ENCODE assay signal across 10 mouse cellular contexts in genomic region chr11:69557381-69557958, GRCm38 (mm10). TPM values are rescaled to one million over a fixed set of nuclear protein-coding genes. Genes with fewer than 3 reads are reported as not detected.
DNase-seq lines count a peak whose midpoint lies in the region; ATAC-seq and TF ChIP-seq lines count a peak whose summit lies in the region.
"Had no signal": no experiment of that assay in that cellular context is flagged by ENCODE, and none has a peak within 500 bp of the region (broad histone marks: within the 10 kb centered on the region; RNA-seq: fewer than 3 reads in every experiment).

No protein-coding gene starts in this region.

- H3K36me3 ChIP-seq in kidney, embryonic 15.5 days, result peaks cover 11% of the 10 kb centered on the region
- H3K36me3 ChIP-seq in hindbrain, embryonic 14.5 days (replicated peaks; ENCODE audit: control insufficient read depth, insufficient read depth), result peaks cover 13% of the 10 kb centered on the region
- peaks cover 23% of the 10 kb centered on the region for H3K36me3 ChIP-seq in midbrain, postnatal 0 days (ENCODE audit: insufficient read depth, low read length)
- peaks cover 5% of the 10 kb centered on the region for H3K36me3 ChIP-seq in kidney, embryonic 16.5 days (ENCODE audit: insufficient read depth, low read length)

- H3K9me3 ChIP-seq in kidney, embryonic 15.5 days (replicated peaks), result no peaks in the 10 kb centered on the region
- no peaks in the 10 kb centered on the region for H3K9me3 ChIP-seq in hindbrain, embryonic 14.5 days (ENCODE audit: control insufficient read depth, low read length)
- H3K9me3 ChIP-seq in midbrain, postnatal 0 days (ENCODE audit: low read length), result no peaks in the 10 kb centered on the region
- H3K9me3 ChIP-seq in kidney, embryonic 16.5 days (ENCODE audit: low read length), result no peaks in the 10 kb centered on the region
- H3K9me3 ChIP-seq: stomach, embryonic 15.5 days had no signal

- peak overlapping the region; percentile 13; the same call in 1 of the 2 replicates for H3K4me2 ChIP-seq in kidney, embryonic 15.5 days
- H3K4me2 ChIP-seq in hindbrain, embryonic 14.5 days (replicated peaks), result peak overlapping the region; percentile 65
- peak overlapping the region; percentile 83 for H3K4me2 ChIP-seq in midbrain, postnatal 0 days (ENCODE audit: low read depth, low read length, poor library complexity, severe bottlenecking)
- H3K4me2 ChIP-seq in kidney, embryonic 16.5 days (replicated peaks; ENCODE audit: low read depth, low read length), result no peak overlapping the region
- H3K4me2 ChIP-seq: stomach, embryonic 15.5 days had no signal

- no peak overlapping the region for H3K27ac ChIP-seq in kidney, embryonic 15.5 days
- peak overlapping the region; percentile 72 for H3K27ac ChIP-seq in hindbrain, embryonic 14.5 days
- peak overlapping the region; percentile 65 for H3K27ac ChIP-seq in midbrain, postnatal 0 days (ENCODE audit: low read depth, low read length)
- no peak overlapping the region for H3K27ac ChIP-seq in kidney, embryonic 16.5 days (ENCODE audit: low read length)
- H3K27ac ChIP-seq: stomach, embryonic 15.5 days had no signal

- no peak for TF ChIP-seq CTCF in midbrain, postnatal 0 days (IDR thresholded peaks at IDR 0.05)

- peaks cover 7% of the 10 kb centered on the region for H3K27me3 ChIP-seq in kidney, embryonic 15.5 days
- no peaks in the 10 kb centered on the region for H3K27me3 ChIP-seq in hindbrain, embryonic 14.5 days (ENCODE audit: control insufficient read depth, insufficient read depth, low read length)
- H3K27me3 ChIP-seq in midbrain, postnatal 0 days (ENCODE audit: insufficient read depth, low read length), result no peaks in the 10 kb centered on the region
- H3K27me3 ChIP-seq in kidney, embryonic 16.5 days (ENCODE audit: insufficient read depth, low read length), result no peaks in the 10 kb centered on the region

- ATAC-seq in kidney, embryonic 15.5 days (replicated peaks; ENCODE audit: low FRiP score), result no peak
- ATAC-seq in hindbrain, embryonic 14.5 days (ENCODE audit: low FRiP score), result no peak
- no peak for ATAC-seq in midbrain, postnatal 0 days (ENCODE audit: low FRiP score)
- no peak for ATAC-seq in kidney, embryonic 16.5 days (ENCODE audit: low FRiP score, low TSS enrichment)

- 0 out of 2 replicates have a peak overlapping the region, but pooled peaks have one; percentile 1 for H3K4me3 ChIP-seq in kidney, embryonic 15.5 days (replicated peaks)
- peak overlapping the region; percentile 73 for H3K4me3 ChIP-seq in hindbrain, embryonic 14.5 days (replicated peaks; ENCODE audit: low read length)
- H3K4me3 ChIP-seq in midbrain, postnatal 0 days (ENCODE audit: low read depth, low read length), result peak overlapping the region; percentile 91
- no peak overlapping the region for H3K4me3 ChIP-seq in kidney, embryonic 16.5 days (ENCODE audit: low read length)
- H3K4me3 ChIP-seq: megakaryocyte, embryonic 14.5 days; stomach, embryonic 15.5 days had no signal

- DNase-seq in kidney, adult 18-20 months, result no peak
- DNase-seq in embryo, embryonic 9.5 days (ENCODE audit: extremely low spot score), result peak; percentile 52
- peak; percentile 81 for DNase-seq in hindbrain, embryonic 14.5 days (ENCODE audit: low spot score)
- DNase-seq in midbrain, postnatal 0 days (ENCODE audit: low spot score), result peak; percentile 83
- no peak for DNase-seq in kidney, adult 8-10 months
- no peak for DNase-seq in spleen, postnatal 4 days (ENCODE audit: low spot score in 2 of 2)

- H3K4me1 ChIP-seq in kidney, embryonic 15.5 days, result peaks cover 61% of the 10 kb centered on the region
- H3K4me1 ChIP-seq in hindbrain, embryonic 14.5 days (replicated peaks; ENCODE audit: control insufficient read depth, insufficient read depth, low read length), result peaks cover 68% of the 10 kb centered on the region
- peaks cover 51% of the 10 kb centered on the region for H3K4me1 ChIP-seq in midbrain, postnatal 0 days (ENCODE audit: insufficient read depth, low read length)
- peaks cover 28% of the 10 kb centered on the region for H3K4me1 ChIP-seq in kidney, embryonic 16.5 days (ENCODE audit: insufficient read depth, low read length)

- 40% methylated on average over 14 of the region's 14 CpGs for WGBS in kidney, embryonic 15.5 days
- WGBS in hindbrain, embryonic 14.5 days, result 5% methylated on average over 14 of the region's 14 CpGs
- WGBS in midbrain, postnatal 0 days, result 8% methylated on average over 14 of the region's 14 CpGs
- 36% methylated on average over 14 of the region's 14 CpGs for WGBS in kidney, embryonic 16.5 days

- H3K9ac ChIP-seq in kidney, embryonic 15.5 days, result no peak overlapping the region
- H3K9ac ChIP-seq in hindbrain, embryonic 14.5 days, result peak overlapping the region; percentile 93
- peak overlapping the region; percentile 61 for H3K9ac ChIP-seq in midbrain, postnatal 0 days (replicated peaks; ENCODE audit: low read length, poor library complexity, severe bottlenecking)
- no peak overlapping the region for H3K9ac ChIP-seq in kidney, embryonic 16.5 days (replicated peaks; ENCODE audit: low read length)
- H3K9ac ChIP-seq: stomach, embryonic 15.5 days had no signal

RNA-seq across cellular contexts. Expression of gene Efnb3, which starts 2.5 kb away (rescaled TPM):
- polyA plus RNA-seq in kidney, embryonic 15.5 days (2015; fragmentation: Nextera tagmentation; extraction: Ambion mirVana), result 11.9 and 14.3 TPM in 2 replicates
- polyA plus RNA-seq in hindbrain, embryonic 14.5 days (2014; fragmentation: Nextera tagmentation; extraction: Ambion mirVana), result 39.9 and 40.8 TPM in 2 replicates
- total RNA-seq in midbrain, postnatal 0 days (2014; rRNA removed), result 145 and 155 TPM in 2 replicates
- polyA plus RNA-seq in midbrain, postnatal 0 days (2015; fragmentation: Nextera tagmentation; extraction: Ambion mirVana), result 151 and 166 TPM in 2 replicates
- polyA plus RNA-seq in kidney, embryonic 16.5 days (2015; fragmentation: Nextera tagmentation; extraction: Ambion mirVana), result 11.8 and 12.6 TPM in 2 replicates

RNA-seq across cellular contexts. Expression of gene Dnah2, which starts 8.6 kb away (rescaled TPM):
- polyA plus RNA-seq in kidney, embryonic 15.5 days (2015; fragmentation: Nextera tagmentation; extraction: Ambion mirVana), result 0.73 and 0.87 TPM in 2 replicates
- polyA plus RNA-seq in hindbrain, embryonic 14.5 days (2014; fragmentation: Nextera tagmentation; extraction: Ambion mirVana), result 4.8 and 4.9 TPM in 2 replicates
- total RNA-seq in midbrain, postnatal 0 days (2014; rRNA removed), result 9.5 and 12.5 TPM in 2 replicates
- 3.9 and 4.1 TPM in 2 replicates for polyA plus RNA-seq in midbrain, postnatal 0 days (2015; fragmentation: Nextera tagmentation; extraction: Ambion mirVana)
- 0.69 and 0.90 TPM in 2 replicates for polyA plus RNA-seq in kidney, embryonic 16.5 days (2015; fragmentation: Nextera tagmentation; extraction: Ambion mirVana)

RNA-seq across cellular contexts. Expression of gene Wrap53, which starts 22.6 kb away (rescaled TPM):
- 26.6 and 27.9 TPM in 2 replicates for polyA plus RNA-seq in kidney, embryonic 15.5 days (2015; fragmentation: Nextera tagmentation; extraction: Ambion mirVana)
- polyA plus RNA-seq in hindbrain, embryonic 14.5 days (2014; fragmentation: Nextera tagmentation; extraction: Ambion mirVana), result 15.6 and 16.8 TPM in 2 replicates
- 15.7 and 16.8 TPM in 2 replicates for total RNA-seq in midbrain, postnatal 0 days (2014; rRNA removed)
- polyA plus RNA-seq in midbrain, postnatal 0 days (2015; fragmentation: Nextera tagmentation; extraction: Ambion mirVana), result 12.6 and 14.2 TPM in 2 replicates
- polyA plus RNA-seq in kidney, embryonic 16.5 days (2015; fragmentation: Nextera tagmentation; extraction: Ambion mirVana), result 29.3 and 30.3 TPM in 2 replicates

RNA-seq across cellular contexts. Expression of gene Trp53, which starts 22.7 kb away (rescaled TPM):
- polyA plus RNA-seq in kidney, embryonic 15.5 days (2015; fragmentation: Nextera tagmentation; extraction: Ambion mirVana), result 175 and 195 TPM in 2 replicates
- 55.7 TPM in 2 replicates for polyA plus RNA-seq in hindbrain, embryonic 14.5 days (2014; fragmentation: Nextera tagmentation; extraction: Ambion mirVana)
- total RNA-seq in midbrain, postnatal 0 days (2014; rRNA removed), result 29.5 and 34.5 TPM in 2 replicates
- 30.3 and 31.9 TPM in 2 replicates for polyA plus RNA-seq in midbrain, postnatal 0 days (2015; fragmentation: Nextera tagmentation; extraction: Ambion mirVana)
- 191 and 205 TPM in 2 replicates for polyA plus RNA-seq in kidney, embryonic 16.5 days (2015; fragmentation: Nextera tagmentation; extraction: Ambion mirVana)

RNA-seq across cellular contexts. Expression of gene Atp1b2, which starts 48.3 kb away (rescaled TPM):
- 11.2 and 13.5 TPM in 2 replicates for polyA plus RNA-seq in kidney, embryonic 15.5 days (2015; fragmentation: Nextera tagmentation; extraction: Ambion mirVana)
- polyA plus RNA-seq in hindbrain, embryonic 14.5 days (2014; fragmentation: Nextera tagmentation; extraction: Ambion mirVana), result 72.1 and 94.2 TPM in 2 replicates
- 145 and 161 TPM in 2 replicates for total RNA-seq in midbrain, postnatal 0 days (2014; rRNA removed)
- polyA plus RNA-seq in midbrain, postnatal 0 days (2015; fragmentation: Nextera tagmentation; extraction: Ambion mirVana), result 167 and 175 TPM in 2 replicates
- 12.3 and 14.3 TPM in 2 replicates for polyA plus RNA-seq in kidney, embryonic 16.5 days (2015; fragmentation: Nextera tagmentation; extraction: Ambion mirVana)

Comparison
In these comparisons a context has a peak if more than half of its experiments do, and no peak if none do; other contexts are left out.
1. H3K27ac ChIP-seq: peak in hindbrain, embryonic 14.5 days (single experiment) and midbrain, postnatal 0 days (single experiment); none in kidney, embryonic 15.5 days (single experiment) and kidney, embryonic 16.5 days (single experiment).
2. H3K9ac ChIP-seq: peak in hindbrain, embryonic 14.5 days (single experiment) and midbrain, postnatal 0 days (single experiment); none in kidney, embryonic 15.5 days (single experiment) and kidney, embryonic 16.5 days (single experiment).
3. DNase-seq: peak in embryo, embryonic 9.5 days (single experiment), hindbrain, embryonic 14.5 days (single experiment) and midbrain, postnatal 0 days (single experiment); none in kidney, adult 18-20 months (single experiment), kidney, adult 8-10 months (0 of 2) and spleen, postnatal 4 days (0 of 2).